ENCODE assay signal across 19 mouse cellular contexts in genomic region chr10:120183342-120183741, GRCm38 (mm10). TPM values are rescaled to one million over a fixed set of nuclear protein-coding genes. Genes with fewer than 3 reads are reported as not detected.
DNase-seq lines count a peak whose midpoint lies in the region; ATAC-seq and TF ChIP-seq lines count a peak whose summit lies in the region.
"Had no signal": no experiment of that assay in that cellular context is flagged by ENCODE, and none has a peak within 500 bp of the region (broad histone marks: within the 10 kb centered on the region; RNA-seq: fewer than 3 reads in every experiment).

No protein-coding gene starts in this region.

- peak; percentile 42; the same call in 1 of the 2 replicates for ATAC-seq in G1E (ENCODE audit: extremely low read depth, insufficient number of reproducible peaks, low FRiP score, poor library complexity, severe bottlenecking)
- peak; percentile 68; the same call in 1 of the 2 replicates for ATAC-seq in granulocyte monocyte progenitor cell, adult 5-6 weeks (replicated peaks; ENCODE audit: poor library complexity, severe bottlenecking)
- ATAC-seq in inflammation-experienced regulatory T-cells, adult 6 months: no peak
- ATAC-seq: forebrain, embryonic 16.5 days; hindbrain, embryonic 16.5 days had no signal

- no peaks in the 10 kb centered on the region for H3K27me3 ChIP-seq in G1E (ENCODE audit: insufficient read depth, low read length)
- H3K27me3 ChIP-seq in splenic B cell, adult 2 months (ENCODE audit: control insufficient read depth, insufficient read depth, low read length, poor library complexity, severe bottlenecking): no peaks in the 10 kb centered on the region
- H3K27me3 ChIP-seq: embryonic facial prominence, embryonic 13.5 days; forebrain, embryonic 12.5 days; hindbrain, embryonic 12.5 days had no signal

- H3K9me3 ChIP-seq in G1E (replicated peaks): no peaks in the 10 kb centered on the region; the same call in 1 of the 2 replicates
- H3K9me3 ChIP-seq: embryonic facial prominence, embryonic 13.5 days; heart, embryonic 10.5 days had no signal

- DNase-seq in A20 (ENCODE audit: low read depth, low spot score): peak; percentile 22
- no peak for DNase-seq in G1E (ENCODE audit: low spot score)
- DNase-seq in splenic B cell, adult 2 months (ENCODE audit: low read depth, low spot score): peak; percentile 58
- no peak for DNase-seq in right cerebral cortex, postnatal 36 days (ENCODE audit: low spot score in 2 of 2)
- DNase-seq in kidney, adult 8-10 months: no peak
- DNase-seq: adrenal gland, postnatal 14 days; cerebellum, adult 11-12 months; cerebellum, adult 9-10 months; cerebellum, postnatal 25 days; gastrocnemius, postnatal 10 days; heart, postnatal 4 days had no signal

- no peak for TF ChIP-seq CTCF in G1E (IDR thresholded peaks at IDR 0.05; ENCODE audit: low read depth, low read length)

- peaks cover 3% of the 10 kb centered on the region for H3K36me3 ChIP-seq in G1E (replicated peaks)
- H3K36me3 ChIP-seq in splenic B cell, adult 2 months (ENCODE audit: control insufficient read depth, insufficient read depth, low read length, poor library complexity, severe bottlenecking): no peaks in the 10 kb centered on the region
- H3K36me3 ChIP-seq: embryonic facial prominence, embryonic 13.5 days; forebrain, embryonic 12.5 days; heart, embryonic 10.5 days; hindbrain, embryonic 12.5 days had no signal

- no peak overlapping the region for H3K4me3 ChIP-seq in G1E (ENCODE audit: low read depth, low read length)
- H3K4me3 ChIP-seq: embryonic facial prominence, embryonic 13.5 days; forebrain, embryonic 12.5 days; heart, embryonic 10.5 days; hindbrain, embryonic 12.5 days had no signal

- peaks cover 31% of the 10 kb centered on the region for H3K4me1 ChIP-seq in G1E (ENCODE audit: insufficient read depth, low read depth, low read length)
- H3K4me1 ChIP-seq: embryonic facial prominence, embryonic 13.5 days; forebrain, embryonic 12.5 days; heart, embryonic 10.5 days; hindbrain, embryonic 12.5 days had no signal

RNA-seq across cellular contexts. Expression of gene Tmbim4, which starts 18.0 kb away (rescaled TPM):
- total RNA-seq in G1E (2014; fragmentation: Nextera tagmentation) (70.1 and 74.0 TPM in 2 replicates), G1E (2017) (92.5 and 104 TPM in 2 replicates)
- 65.2 and 67.5 TPM in 2 replicates for polyA plus RNA-seq in G1E (2012)
- total RNA-seq in granulocyte monocyte progenitor cell, adult 5-6 weeks (2014; fragmentation: Nextera tagmentation): 87.9 and 100 TPM in 2 replicates
- total RNA-seq in granulocyte monocyte progenitor cell, adult 5-6 weeks (2017): 100 and 140 TPM in 2 replicates
- 100 to 1,000 TPM; 122 to 164 (median 132) TPM for polyA plus RNA-seq in inflammation-experienced regulatory T-cells, adult 6 months (2017; shearing (Covaris generic))

RNA-seq across cellular contexts. Expression of gene Irak3, which starts 18.6 kb away (rescaled TPM):
- 0.87 TPM in 1 of 2 replicates, not detected in the other for total RNA-seq in G1E (2014; fragmentation: Nextera tagmentation)
- 0.16 TPM in 1 of 2 replicates, not detected in the other for total RNA-seq in G1E (2017)
- 0.01 TPM in 1 of 2 replicates, not detected in the other for polyA plus RNA-seq in G1E (2012)
- total RNA-seq in granulocyte monocyte progenitor cell, adult 5-6 weeks (2014; fragmentation: Nextera tagmentation): 37.4 and 45.1 TPM in 2 replicates
- 21.7 and 24.0 TPM in 2 replicates for total RNA-seq in granulocyte monocyte progenitor cell, adult 5-6 weeks (2017)
- polyA plus RNA-seq in inflammation-experienced regulatory T-cells, adult 6 months (2017; shearing (Covaris generic)): 1 to 10 TPM in 1 of 3 experiments, under 1 TPM in 2; 0.54 to 2.1 (median 0.65) TPM

RNA-seq across cellular contexts. Expression of gene Llph, which starts 43.5 kb away (rescaled TPM):
- total RNA-seq in G1E (2014; fragmentation: Nextera tagmentation) (43.9 and 45.0 TPM in 2 replicates), G1E (2017) (62.2 and 87.9 TPM in 2 replicates)
- 76.1 and 90.5 TPM in 2 replicates for polyA plus RNA-seq in G1E (2012)
- total RNA-seq in granulocyte monocyte progenitor cell, adult 5-6 weeks (2014; fragmentation: Nextera tagmentation): 73.4 and 83.8 TPM in 2 replicates
- 80.4 and 84.9 TPM in 2 replicates for total RNA-seq in granulocyte monocyte progenitor cell, adult 5-6 weeks (2017)
- 10 to 100 TPM; 69.8 to 87.7 (median 80.8) TPM for polyA plus RNA-seq in inflammation-experienced regulatory T-cells, adult 6 months (2017; shearing (Covaris generic))

Comparison
In these comparisons a context has a peak if more than half of its experiments do, and no peak if none do; other contexts are left out.
1. DNase-seq: peak in A20 (single experiment) and splenic B cell, adult 2 months (single experiment); none in G1E (single experiment), right cerebral cortex, postnatal 36 days (0 of 2) and kidney, adult 8-10 months (0 of 2).
2. RNA of gene Irak3, which starts 18.6 kb away (total RNA-seq): 21.7 to 45.1 TPM in granulocyte monocyte progenitor cell, adult 5-6 weeks; 0.16 to 0.87 TPM in G1E; every median in the first group is over 10 times any median in the second.